Mouse (Mus musculus): ENCODE data around the gene Med16. TPM values are rescaled to one million over a fixed set of nuclear protein-coding genes. Genes with fewer than 3 reads are reported as not detected.

Med16 gene
- total and polyA plus RNA-seq, 3 experiments: 10.4 to 49.4 (median 12.0) TPM

GRCm38 (mm10) chr10:79865801-79866295, 42.9 kb downstream of the Med16 start:
- no peak for TF ChIP-seq GATA2 (IDR thresholded peaks at IDR 0.05; ENCODE audit: borderline replicate concordance, low read depth, low read length)
- TF ChIP-seq CTCF (IDR thresholded peaks at IDR 0.05; ENCODE audit: low read depth, low read length): no peak
- TF ChIP-seq GATA1 (IDR thresholded peaks at IDR 0.05; ENCODE audit: borderline replicate concordance, low read length): no peak
- no peak for TF ChIP-seq TAL1 (conservative IDR thresholded peaks at IDR 0.05; ENCODE audit: low read depth, low read length)
- no peak for TF ChIP-seq POLR2AphosphoS5 (IDR thresholded peaks at IDR 0.05; ENCODE audit: insufficient replicate concordance, low read depth, low read length)
- H3K4me1 ChIP-seq (ENCODE audit: insufficient read depth, low read depth, low read length): peaks cover 49% of the 10 kb centered on the region
- H3K9me3 ChIP-seq (replicated peaks): no peaks in the 10 kb centered on the region
- peaks cover 55% of the 10 kb centered on the region for H3K36me3 ChIP-seq (replicated peaks)
- no peak overlapping the region for H3K4me3 ChIP-seq (ENCODE audit: low read depth, low read length)
- ATAC-seq (ENCODE audit: extremely low read depth, insufficient number of reproducible peaks, low FRiP score, poor library complexity, severe bottlenecking) (no peak), DNase-seq (ENCODE audit: low spot score) (no peak)
- H3K27me3 ChIP-seq (ENCODE audit: insufficient read depth, low read length): peaks cover 24% of the 10 kb centered on the region

- TF ChIP-seq GATA1 (IDR thresholded peaks at IDR 0.05; ENCODE audit: borderline replicate concordance, low read length) (no peak), TAL1 (conservative IDR thresholded peaks at IDR 0.05; ENCODE audit: low read depth, low read length) (no peak), CTCF (IDR thresholded peaks at IDR 0.05; ENCODE audit: low read depth, low read length) (no peak), GATA2 (IDR thresholded peaks at IDR 0.05; ENCODE audit: borderline replicate concordance, low read depth, low read length) (no peak), POLR2AphosphoS5 (IDR thresholded peaks at IDR 0.05; ENCODE audit: insufficient replicate concordance, low read depth, low read length) (peak; percentile 87)
- H3K9me3 ChIP-seq (replicated peaks): no peaks in the 10 kb centered on the region
- H3K4me1 ChIP-seq (ENCODE audit: insufficient read depth, low read depth, low read length): peaks cover 56% of the 10 kb centered on the region
- H3K27me3 ChIP-seq (ENCODE audit: insufficient read depth, low read length): peaks cover 21% of the 10 kb centered on the region
- H3K4me3 ChIP-seq (ENCODE audit: low read depth, low read length): peak overlapping the region; percentile 6; the same call in 1 of the 2 replicates
- ATAC-seq (ENCODE audit: extremely low read depth, insufficient number of reproducible peaks, low FRiP score, poor library complexity, severe bottlenecking) (no peak), DNase-seq (ENCODE audit: low spot score) (no peak)
- peaks cover 62% of the 10 kb centered on the region for H3K36me3 ChIP-seq (replicated peaks)
Measured at GRCm38 (mm10) chr10:79865189-79865601, 43.5 kb downstream of the Med16 start.

DNA sequence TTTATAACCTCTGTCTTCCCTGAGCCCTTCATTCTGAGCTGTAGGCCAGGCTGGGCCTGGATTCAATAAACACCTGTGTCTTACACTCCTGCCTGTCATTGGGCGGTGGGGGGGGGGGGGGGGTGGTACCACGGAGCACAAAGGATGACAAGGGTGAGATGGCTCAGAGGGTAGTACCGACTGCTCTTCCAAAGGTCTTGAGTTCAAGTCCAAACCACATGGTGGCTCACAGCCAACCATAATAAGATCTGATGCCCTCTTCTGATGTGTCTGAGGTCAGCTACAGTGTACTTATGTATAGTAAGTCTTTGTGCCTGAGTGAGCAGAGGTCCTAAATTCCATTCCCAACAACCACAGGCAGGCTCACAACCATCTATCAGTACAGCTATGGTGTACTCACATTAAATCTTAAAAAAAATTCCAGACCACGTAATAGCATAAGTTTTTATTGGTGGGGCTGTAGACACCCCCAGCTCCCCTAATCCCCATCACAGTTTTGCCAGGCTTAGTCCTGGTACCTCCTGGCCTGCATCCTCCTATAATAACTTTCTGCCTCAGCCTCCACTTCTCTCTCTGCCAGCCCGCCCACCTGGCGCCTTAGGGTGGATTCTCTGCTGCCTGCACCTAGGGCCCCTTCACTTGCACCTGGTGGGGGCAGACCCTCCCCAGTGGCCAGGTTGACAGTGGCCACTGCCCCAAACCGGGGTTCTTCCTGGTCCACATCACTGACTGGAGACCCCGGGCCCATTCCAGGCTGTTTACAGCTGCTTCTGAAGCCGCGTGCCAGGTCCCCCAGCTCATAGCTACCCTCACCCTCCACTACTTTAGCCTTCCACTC, 44.2 kb downstream of the Med16 start:
- H3K9me3 ChIP-seq (replicated peaks): no peaks in the 10 kb centered on the region
- H3K36me3 ChIP-seq (replicated peaks): peaks cover 68% of the 10 kb centered on the region
- no peak for DNase-seq (ENCODE audit: low spot score)
- TF ChIP-seq GATA1 (IDR thresholded peaks at IDR 0.05; ENCODE audit: borderline replicate concordance, low read length) (no peak), POLR2AphosphoS5 (IDR thresholded peaks at IDR 0.05; ENCODE audit: insufficient replicate concordance, low read depth, low read length) (no peak; the same call in 1 of the 2 replicates), CTCF (IDR thresholded peaks at IDR 0.05; ENCODE audit: low read depth, low read length) (no peak), TAL1 (conservative IDR thresholded peaks at IDR 0.05; ENCODE audit: low read depth, low read length) (no peak), GATA2 (IDR thresholded peaks at IDR 0.05; ENCODE audit: borderline replicate concordance, low read depth, low read length) (no peak)
- peak overlapping the region; percentile 6; the same call in 1 of the 2 replicates for H3K4me3 ChIP-seq (ENCODE audit: low read depth, low read length)
- peaks cover 62% of the 10 kb centered on the region for H3K4me1 ChIP-seq (ENCODE audit: insufficient read depth, low read depth, low read length)
- H3K27me3 ChIP-seq (ENCODE audit: insufficient read depth, low read length): peaks cover 19% of the 10 kb centered on the region
- ATAC-seq (ENCODE audit: extremely low read depth, insufficient number of reproducible peaks, low FRiP score, poor library complexity, severe bottlenecking): no peak

GRCm38 (mm10) chr10:79862925-79863324, 45.8 kb downstream of the Med16 start:
- H3K4me3 ChIP-seq (ENCODE audit: low read depth, low read length): no peak overlapping the region
- H3K27me3 ChIP-seq (ENCODE audit: insufficient read depth, low read length): peaks cover 13% of the 10 kb centered on the region; the same call in 1 of the 2 replicates
- no peaks in the 10 kb centered on the region for H3K9me3 ChIP-seq (replicated peaks)
- peaks cover 84% of the 10 kb centered on the region for H3K36me3 ChIP-seq (replicated peaks)
- peaks cover 79% of the 10 kb centered on the region for H3K4me1 ChIP-seq (ENCODE audit: insufficient read depth, low read depth, low read length)
- no peak for ATAC-seq (ENCODE audit: extremely low read depth, insufficient number of reproducible peaks, low FRiP score, poor library complexity, severe bottlenecking)
- no peak for DNase-seq (ENCODE audit: low spot score)
- no peak for TF ChIP-seq TAL1 (conservative IDR thresholded peaks at IDR 0.05; ENCODE audit: low read depth, low read length)
- TF ChIP-seq CTCF (IDR thresholded peaks at IDR 0.05; ENCODE audit: low read depth, low read length): no peak
- no peak for TF ChIP-seq GATA1 (IDR thresholded peaks at IDR 0.05; ENCODE audit: borderline replicate concordance, low read length)
- no peak for TF ChIP-seq POLR2AphosphoS5 (IDR thresholded peaks at IDR 0.05; ENCODE audit: insufficient replicate concordance, low read depth, low read length)
- TF ChIP-seq GATA2 (IDR thresholded peaks at IDR 0.05; ENCODE audit: borderline replicate concordance, low read depth, low read length): no peak

- peaks cover 91% of the 10 kb centered on the region for H3K36me3 ChIP-seq (replicated peaks)
- peaks cover 10% of the 10 kb centered on the region; the same call in 1 of the 2 replicates for H3K27me3 ChIP-seq (ENCODE audit: insufficient read depth, low read length)
- H3K4me1 ChIP-seq (ENCODE audit: insufficient read depth, low read depth, low read length): peaks cover 82% of the 10 kb centered on the region
- H3K4me3 ChIP-seq (ENCODE audit: low read depth, low read length): no peak overlapping the region; the same call in 1 of the 2 replicates
- no peak for ATAC-seq (ENCODE audit: extremely low read depth, insufficient number of reproducible peaks, low FRiP score, poor library complexity, severe bottlenecking)
- H3K9me3 ChIP-seq (replicated peaks): no peaks in the 10 kb centered on the region
- no peak for TF ChIP-seq POLR2AphosphoS5 (IDR thresholded peaks at IDR 0.05; ENCODE audit: insufficient replicate concordance, low read depth, low read length)
- TF ChIP-seq GATA2 (IDR thresholded peaks at IDR 0.05; ENCODE audit: borderline replicate concordance, low read depth, low read length): no peak
- TF ChIP-seq TAL1 (conservative IDR thresholded peaks at IDR 0.05; ENCODE audit: low read depth, low read length): no peak
- TF ChIP-seq GATA1 (IDR thresholded peaks at IDR 0.05; ENCODE audit: borderline replicate concordance, low read length): no peak
- no peak for TF ChIP-seq CTCF (IDR thresholded peaks at IDR 0.05; ENCODE audit: low read depth, low read length)
- no peak for DNase-seq (ENCODE audit: low spot score)
Measured at GRCm38 (mm10) chr10:79862049-79862788, 46.5 kb downstream of the Med16 start.
